Mouse (Mus musculus): ENCODE data around the gene Tspan2. TPM values are rescaled to one million over a fixed set of nuclear protein-coding genes. Genes with fewer than 3 reads are reported as not detected.

Tspan2 gene
- polyA plus RNA-seq, 2 experiments: 6.1 to 8.4 TPM

DNA sequence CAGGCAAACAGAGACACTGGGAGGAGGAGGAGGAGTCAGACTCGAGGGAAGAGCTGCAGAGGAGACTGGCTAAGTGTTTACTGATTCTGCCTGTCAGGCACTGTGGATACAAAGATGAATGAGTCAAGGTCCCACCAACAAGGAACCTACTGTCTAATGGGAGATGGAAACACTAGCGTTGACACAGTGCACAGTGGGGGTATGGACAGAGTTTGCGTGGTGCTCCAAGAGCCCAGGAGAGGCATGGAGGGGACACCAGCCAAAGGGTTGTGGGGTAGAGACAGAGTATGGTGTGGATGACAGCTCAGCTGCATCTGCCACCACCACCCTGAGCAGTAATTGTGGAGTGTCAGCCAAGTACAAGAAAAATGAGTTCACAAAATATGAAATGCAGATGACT is 28.1 kb downstream of the Tspan2 start:
- Histone ChIP-seq H3K9me3 (ENCODE audit: control insufficient read depth, low read length) (no peaks in the 10 kb centered on the region), H3K4me3 (replicated peaks; ENCODE audit: low read length) (no peak overlapping the region), H3K36me3 (ENCODE audit: control insufficient read depth, insufficient read depth, low read length) (peaks cover 14% of the 10 kb centered on the region; the same call in 1 of the 2 replicates), H3K9ac (ENCODE audit: low read depth, low read length, severe bottlenecking) (no peak overlapping the region), H3K4me1 (ENCODE audit: control insufficient read depth, insufficient read depth, low read length) (no peaks in the 10 kb centered on the region), H3K27ac (replicated peaks; ENCODE audit: low read depth, low read length) (no peak overlapping the region), H3K27me3 (ENCODE audit: control insufficient read depth, insufficient read depth, low read length) (no peaks in the 10 kb centered on the region), H3K4me2 (replicated peaks; ENCODE audit: low read depth, low read length, severe bottlenecking) (no peak overlapping the region)
- ATAC-seq (ENCODE audit: low FRiP score, low read depth): peak; percentile 23; the same call in 1 of the 2 replicates
- 70% methylated on average over 3 of the region's 3 CpGs for WGBS
- DNase-seq (ENCODE audit: low spot score): no peak
- TF ChIP-seq POLR2A (IDR thresholded peaks at IDR 0.05; ENCODE audit: borderline replicate concordance, extremely low read depth, insufficient read depth, insufficient read length): no peak

GRCm38 (mm10) chr3:102763713-102764400 is 29.5 kb downstream of the Tspan2 start:
- Histone ChIP-seq H3K27me3 (ENCODE audit: control insufficient read depth, insufficient read depth, low read length) (no peaks in the 10 kb centered on the region), H3K4me1 (ENCODE audit: control insufficient read depth, insufficient read depth, low read length) (no peaks in the 10 kb centered on the region), H3K36me3 (ENCODE audit: control insufficient read depth, insufficient read depth, low read length) (peaks cover 14% of the 10 kb centered on the region; the same call in 1 of the 2 replicates), H3K9ac (ENCODE audit: low read depth, low read length, severe bottlenecking) (no peak overlapping the region), H3K4me2 (replicated peaks; ENCODE audit: low read depth, low read length, severe bottlenecking) (no peak overlapping the region), H3K27ac (replicated peaks; ENCODE audit: low read depth, low read length) (no peak overlapping the region), H3K4me3 (replicated peaks; ENCODE audit: low read length) (no peak overlapping the region), H3K9me3 (ENCODE audit: control insufficient read depth, low read length) (no peaks in the 10 kb centered on the region)
- ATAC-seq (ENCODE audit: low FRiP score, low read depth): no peak
- no peak for DNase-seq (ENCODE audit: low spot score)
- 38% methylated on average over 10 of the region's 10 CpGs for WGBS
- no peak for TF ChIP-seq POLR2A (IDR thresholded peaks at IDR 0.05; ENCODE audit: borderline replicate concordance, extremely low read depth, insufficient read depth, insufficient read length)

- no peak overlapping the region for H3K27ac ChIP-seq (replicated peaks; ENCODE audit: low read depth, low read length)
- WGBS: 73% methylated on average over 7 of the region's 7 CpGs
- no peak for ATAC-seq (ENCODE audit: low FRiP score, low read depth)
- no peaks in the 10 kb centered on the region for H3K27me3 ChIP-seq (ENCODE audit: control insufficient read depth, insufficient read depth, low read length)
- H3K4me3 ChIP-seq (replicated peaks; ENCODE audit: low read length): no peak overlapping the region
- H3K36me3 ChIP-seq (ENCODE audit: control insufficient read depth, insufficient read depth, low read length): peaks cover 8% of the 10 kb centered on the region; the same call in 1 of the 2 replicates
- H3K4me2 ChIP-seq (replicated peaks; ENCODE audit: low read depth, low read length, severe bottlenecking): no peak overlapping the region
- H3K9me3 ChIP-seq (ENCODE audit: control insufficient read depth, low read length): no peaks in the 10 kb centered on the region
- TF ChIP-seq POLR2A (IDR thresholded peaks at IDR 0.05; ENCODE audit: borderline replicate concordance, extremely low read depth, insufficient read depth, insufficient read length): no peak
- no peaks in the 10 kb centered on the region for H3K4me1 ChIP-seq (ENCODE audit: control insufficient read depth, insufficient read depth, low read length)
- no peak for DNase-seq (ENCODE audit: low spot score)
- H3K9ac ChIP-seq (ENCODE audit: low read depth, low read length, severe bottlenecking): no peak overlapping the region
Measured at GRCm38 (mm10) chr3:102764850-102765249, 30.5 kb downstream of the Tspan2 start.

DNA sequence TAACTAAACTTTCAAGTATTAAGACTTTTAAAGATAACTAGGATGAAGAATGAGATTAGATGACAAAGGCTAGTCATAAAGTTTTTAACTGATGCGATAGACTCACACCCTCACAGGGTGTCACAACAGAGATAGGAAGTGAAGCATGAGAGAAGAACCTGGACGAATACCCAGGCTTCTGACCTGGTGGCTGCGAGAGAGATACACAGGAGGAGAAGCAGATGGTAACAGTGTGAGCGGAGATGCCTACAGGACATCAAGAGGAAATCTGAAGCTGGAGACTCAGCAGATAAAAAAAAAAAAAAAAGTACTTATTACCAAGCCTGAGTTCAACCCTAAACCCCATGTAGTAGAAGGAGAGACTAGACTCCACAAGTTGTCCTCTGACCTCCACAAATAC is 38.7 kb downstream of the Tspan2 start:
- ATAC-seq (ENCODE audit: low FRiP score, low read depth): no peak

DNA sequence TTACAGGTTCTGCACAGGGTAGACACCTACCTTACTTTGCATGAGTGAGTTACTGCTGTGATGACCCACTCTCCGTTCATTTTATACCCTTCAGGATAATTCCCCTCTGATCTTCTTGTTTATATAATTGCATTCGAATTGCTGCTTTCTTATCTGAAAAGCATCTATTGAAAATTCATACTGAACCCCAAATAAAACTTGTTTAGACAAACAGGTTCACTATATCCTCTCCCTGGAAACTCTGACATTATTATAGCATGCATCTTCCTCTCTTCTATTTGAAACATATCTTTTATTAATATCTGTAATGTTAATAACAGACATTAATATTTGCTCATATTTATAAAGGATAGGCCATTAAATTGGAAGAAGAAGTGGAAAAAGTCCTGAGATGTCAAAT is 48.3 kb downstream of the Tspan2 start, which contains the start of gene Tshb:
Gene Tshb (minus strand): TSS at position 101 of the 400 bp plus-strand sequence.
- Histone ChIP-seq H3K36me3 (ENCODE audit: control insufficient read depth, insufficient read depth, low read length) (no peaks in the 10 kb centered on the region), H3K9me3 (ENCODE audit: control insufficient read depth, low read length) (no peaks in the 10 kb centered on the region), H3K4me1 (ENCODE audit: control insufficient read depth, insufficient read depth, low read length) (no peaks in the 10 kb centered on the region), H3K4me3 (replicated peaks; ENCODE audit: low read length) (no peak within 1 kb of the TSS), H3K4me2 (replicated peaks; ENCODE audit: low read depth, low read length, severe bottlenecking) (no peak within 1 kb of the TSS), H3K9ac (ENCODE audit: low read depth, low read length, severe bottlenecking) (no peak within 1 kb of the TSS), H3K27ac (replicated peaks; ENCODE audit: low read depth, low read length) (no peak within 1 kb of the TSS), H3K27me3 (ENCODE audit: control insufficient read depth, insufficient read depth, low read length) (no peaks in the 10 kb centered on the region)
- DNase-seq (ENCODE audit: low spot score) (no peak), ATAC-seq (ENCODE audit: low FRiP score, low read depth) (no peak)
- TF ChIP-seq POLR2A (IDR thresholded peaks at IDR 0.05; ENCODE audit: borderline replicate concordance, extremely low read depth, insufficient read depth, insufficient read length): no peak
- 70% methylated on average over 2 of the region's 2 CpGs for WGBS

More for the DNA sequence above, 38.7 kb downstream of the Tspan2 start:
- no peak overlapping the region for H3K9ac ChIP-seq (ENCODE audit: low read depth, low read length, severe bottlenecking)
- TF ChIP-seq POLR2A (IDR thresholded peaks at IDR 0.05; ENCODE audit: borderline replicate concordance, extremely low read depth, insufficient read depth, insufficient read length): no peak
- H3K36me3 ChIP-seq (ENCODE audit: control insufficient read depth, insufficient read depth, low read length): no peaks in the 10 kb centered on the region
- no peaks in the 10 kb centered on the region for H3K9me3 ChIP-seq (ENCODE audit: control insufficient read depth, low read length)
- 86% methylated on average over 4 of the region's 4 CpGs for WGBS
- no peak overlapping the region for H3K27ac ChIP-seq (replicated peaks; ENCODE audit: low read depth, low read length)
- H3K4me1 ChIP-seq (ENCODE audit: control insufficient read depth, insufficient read depth, low read length): peaks cover 4% of the 10 kb centered on the region; the same call in 1 of the 2 replicates
- H3K4me2 ChIP-seq (replicated peaks; ENCODE audit: low read depth, low read length, severe bottlenecking): no peak overlapping the region
- H3K4me3 ChIP-seq (replicated peaks; ENCODE audit: low read length): no peak overlapping the region
- DNase-seq (ENCODE audit: low spot score): no peak
- H3K27me3 ChIP-seq (ENCODE audit: control insufficient read depth, insufficient read depth, low read length): no peaks in the 10 kb centered on the region
